Mouse (Mus musculus): ENCODE results near the gene St6gal1. TPM values are rescaled to one million over a fixed set of nuclear protein-coding genes. Genes with fewer than 3 reads are reported as not detected.

Gene St6gal1
- polyA plus RNA-seq, 1 experiment: 11.5 TPM

- 95% methylated on average over 5 of the region's 5 CpGs for WGBS
- DNase-seq: no peak
- TF ChIP-seq POLR2A (IDR thresholded peaks at IDR 0.05; ENCODE audit: borderline replicate concordance, insufficient read depth, low read length): no peak
- no peaks in the 10 kb centered on the region for H3K27me3 ChIP-seq (ENCODE audit: control insufficient read depth, insufficient read depth, low read length)
- no peak overlapping the region for H3K27ac ChIP-seq (ENCODE audit: insufficient read depth, low read length)
- H3K4me1 ChIP-seq (ENCODE audit: control insufficient read depth, insufficient read depth, low read length): no peaks in the 10 kb centered on the region; the same call in 1 of the 2 replicates
- no peak overlapping the region for H3K4me3 ChIP-seq (replicated peaks; ENCODE audit: insufficient read depth, low read depth, low read length)
Measured at GRCm38 (mm10) chr16:23282941-23283340, 58.4 kb downstream of the St6gal1 start.

GRCm38 (mm10) chr16:23283677-23284076 is 59.1 kb downstream of the St6gal1 start:
- Histone ChIP-seq H3K27ac (ENCODE audit: insufficient read depth, low read length) (no peak overlapping the region), H3K4me3 (replicated peaks; ENCODE audit: insufficient read depth, low read depth, low read length) (no peak overlapping the region), H3K4me1 (ENCODE audit: control insufficient read depth, insufficient read depth, low read length) (no peaks in the 10 kb centered on the region; the same call in 1 of the 2 replicates), H3K27me3 (ENCODE audit: control insufficient read depth, insufficient read depth, low read length) (no peaks in the 10 kb centered on the region)
- no peak for TF ChIP-seq CTCF (IDR thresholded peaks at IDR 0.05; ENCODE audit: borderline replicate concordance, insufficient read depth, low read depth, low read length)
- no peak for TF ChIP-seq POLR2A (IDR thresholded peaks at IDR 0.05; ENCODE audit: borderline replicate concordance, insufficient read depth, low read length)
- 93% methylated on average over 1 of the region's 1 CpGs for WGBS
- DNase-seq: no peak

GRCm38 (mm10) chr16:23284470-23285394 is 60.2 kb downstream of the St6gal1 start:
- no peak overlapping the region for H3K27ac ChIP-seq (ENCODE audit: insufficient read depth, low read length)
- no peaks in the 10 kb centered on the region for H3K27me3 ChIP-seq (ENCODE audit: control insufficient read depth, insufficient read depth, low read length)
- TF ChIP-seq CTCF (IDR thresholded peaks at IDR 0.05; ENCODE audit: borderline replicate concordance, insufficient read depth, low read depth, low read length) (no peak), POLR2A (IDR thresholded peaks at IDR 0.05; ENCODE audit: borderline replicate concordance, insufficient read depth, low read length) (no peak)
- H3K4me3 ChIP-seq (replicated peaks; ENCODE audit: insufficient read depth, low read depth, low read length): no peak overlapping the region
- H3K4me1 ChIP-seq (ENCODE audit: control insufficient read depth, insufficient read depth, low read length): no peaks in the 10 kb centered on the region; the same call in 1 of the 2 replicates
- no peak for DNase-seq
- WGBS: 93% methylated on average over 15 of the region's 15 CpGs

GRCm38 (mm10) chr16:23286380-23287097 is 62.0 kb downstream of the St6gal1 start:
- H3K4me3 ChIP-seq (replicated peaks; ENCODE audit: insufficient read depth, low read depth, low read length): no peak overlapping the region
- TF ChIP-seq CTCF (IDR thresholded peaks at IDR 0.05; ENCODE audit: borderline replicate concordance, insufficient read depth, low read depth, low read length) (no peak), POLR2A (IDR thresholded peaks at IDR 0.05; ENCODE audit: borderline replicate concordance, insufficient read depth, low read length) (no peak)
- no peak overlapping the region for H3K27ac ChIP-seq (ENCODE audit: insufficient read depth, low read length)
- H3K27me3 ChIP-seq (ENCODE audit: control insufficient read depth, insufficient read depth, low read length): no peaks in the 10 kb centered on the region
- 35% methylated on average over 11 of the region's 11 CpGs for WGBS
- DNase-seq: no peak
- no peaks in the 10 kb centered on the region; the same call in 1 of the 2 replicates for H3K4me1 ChIP-seq (ENCODE audit: control insufficient read depth, insufficient read depth, low read length)

GRCm38 (mm10) chr16:23287312-23288040 is 62.9 kb downstream of the St6gal1 start:
- DNase-seq: no peak
- TF ChIP-seq CTCF (IDR thresholded peaks at IDR 0.05; ENCODE audit: borderline replicate concordance, insufficient read depth, low read depth, low read length): no peak
- TF ChIP-seq POLR2A (IDR thresholded peaks at IDR 0.05; ENCODE audit: borderline replicate concordance, insufficient read depth, low read length): no peak
- Histone ChIP-seq H3K4me3 (replicated peaks; ENCODE audit: insufficient read depth, low read depth, low read length) (no peak overlapping the region), H3K27me3 (ENCODE audit: control insufficient read depth, insufficient read depth, low read length) (no peaks in the 10 kb centered on the region), H3K4me1 (ENCODE audit: control insufficient read depth, insufficient read depth, low read length) (no peaks in the 10 kb centered on the region; the same call in 1 of the 2 replicates), H3K27ac (ENCODE audit: insufficient read depth, low read length) (no peak overlapping the region)
- 82% methylated on average over 10 of the region's 10 CpGs for WGBS

GRCm38 (mm10) chr16:23288103-23288502 is 63.6 kb downstream of the St6gal1 start:
- H3K27ac ChIP-seq (ENCODE audit: insufficient read depth, low read length): no peak overlapping the region
- no peak overlapping the region for H3K4me3 ChIP-seq (replicated peaks; ENCODE audit: insufficient read depth, low read depth, low read length)
- H3K27me3 ChIP-seq (ENCODE audit: control insufficient read depth, insufficient read depth, low read length): no peaks in the 10 kb centered on the region
- WGBS: 92% methylated on average over 9 of the region's 9 CpGs
- TF ChIP-seq CTCF (IDR thresholded peaks at IDR 0.05; ENCODE audit: borderline replicate concordance, insufficient read depth, low read depth, low read length): no peak
- TF ChIP-seq POLR2A (IDR thresholded peaks at IDR 0.05; ENCODE audit: borderline replicate concordance, insufficient read depth, low read length): no peak
- no peak for DNase-seq
- H3K4me1 ChIP-seq (ENCODE audit: control insufficient read depth, insufficient read depth, low read length): no peaks in the 10 kb centered on the region; the same call in 1 of the 2 replicates

GRCm38 (mm10) chr16:23289424-23289823 is 64.9 kb downstream of the St6gal1 start:
- Histone ChIP-seq H3K4me1 (ENCODE audit: control insufficient read depth, insufficient read depth, low read length) (no peaks in the 10 kb centered on the region; the same call in 1 of the 2 replicates), H3K4me3 (replicated peaks; ENCODE audit: insufficient read depth, low read depth, low read length) (no peak overlapping the region), H3K27me3 (ENCODE audit: control insufficient read depth, insufficient read depth, low read length) (no peaks in the 10 kb centered on the region), H3K27ac (ENCODE audit: insufficient read depth, low read length) (no peak overlapping the region)
- TF ChIP-seq POLR2A (IDR thresholded peaks at IDR 0.05; ENCODE audit: borderline replicate concordance, insufficient read depth, low read length): no peak
- TF ChIP-seq CTCF (IDR thresholded peaks at IDR 0.05; ENCODE audit: borderline replicate concordance, insufficient read depth, low read depth, low read length): no peak
- no peak for DNase-seq
- WGBS: 98% methylated on average over 6 of the region's 6 CpGs
